Mouse (Mus musculus): ENCODE measurements at regions not wholly inside any gene's neighbourhood (a gene's known extent, or its start where the extent isn't known, plus 50 kb on each side); places are given as distances from the start of the nearest gene placed in this dataset.

DNA sequence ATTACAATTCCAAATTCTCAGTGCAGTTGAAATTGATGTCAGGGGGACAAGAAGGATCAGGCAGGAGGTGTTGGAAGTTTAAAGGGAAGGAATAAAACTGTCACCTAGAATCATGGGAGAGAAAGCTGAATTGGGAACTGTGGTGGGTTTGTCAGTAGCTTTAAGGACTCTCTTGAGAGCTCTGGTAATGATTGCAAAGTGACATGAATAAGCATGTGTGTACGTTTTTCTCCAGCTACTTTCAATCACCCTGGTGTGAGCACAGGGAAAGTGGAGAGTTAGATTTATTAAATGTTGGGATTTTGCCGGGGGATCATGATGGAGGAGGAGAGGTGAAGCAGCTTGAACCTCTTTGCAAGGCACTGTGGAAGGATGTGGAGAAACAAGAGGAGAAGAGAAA is 453.7 kb upstream of the Adgra3 start:
- TF ChIP-seq CTCF (IDR thresholded peaks at IDR 0.05) (no peak), EP300 (IDR thresholded peaks at IDR 0.05) (no peak)
